Mouse (Mus musculus): ENCODE data around the gene Olfr1249. TPM values are rescaled to one million over a fixed set of nuclear protein-coding genes. Genes with fewer than 3 reads are reported as not detected.
"Not testable (repeated sequence)": the region's sequence is repeated elsewhere in the genome, so short reads cannot be mapped to it uniquely, and the experiment has no call there.

The Olfr1249 gene
- polyA plus RNA-seq (2016; fragmentation: Nextera tagmentation; extraction: Ambion mirVana), result not detected in 2 replicates

GRCm38 (mm10) chr2:89634883-89635282, at the start of gene Olfr1249:
TSS of gene Olfr1249 (minus strand) at chr2:89634983.
- Histone ChIP-seq H3K4me3 (no peak within 1 kb of the TSS), H3K36me3 (no peaks in the 10 kb centered on the region), H3K27me3 (ENCODE audit: low read depth, poor library complexity, severe bottlenecking) (no peaks in the 10 kb centered on the region), H3K9me3 (replicated peaks) (no peaks in the 10 kb centered on the region), H3K27ac (no peak within 1 kb of the TSS), H3K4me1 (no peaks in the 10 kb centered on the region)
- DNase-seq (ENCODE audit: low spot score), result no peak
- WGBS, result 97% methylated on average over 2 of the region's 2 CpGs

- H3K27me3 ChIP-seq (ENCODE audit: low read depth, poor library complexity, severe bottlenecking), result no peaks in the 10 kb centered on the region
- no peaks in the 10 kb centered on the region for H3K9me3 ChIP-seq (replicated peaks)
- no peak within 1 kb of the TSS for H3K4me3 ChIP-seq
- no peak for DNase-seq (ENCODE audit: low spot score)
- no peaks in the 10 kb centered on the region for H3K4me1 ChIP-seq
- H3K27ac ChIP-seq, result no peak within 1 kb of the TSS
- H3K36me3 ChIP-seq, result no peaks in the 10 kb centered on the region
Observed at GRCm38 (mm10) chr2:89671836-89672235, 37.1 kb upstream of the Olfr1249 start, which contains the start of gene Olfr1251. TSS of gene Olfr1251 (minus strand) at chr2:89671936.

DNA sequence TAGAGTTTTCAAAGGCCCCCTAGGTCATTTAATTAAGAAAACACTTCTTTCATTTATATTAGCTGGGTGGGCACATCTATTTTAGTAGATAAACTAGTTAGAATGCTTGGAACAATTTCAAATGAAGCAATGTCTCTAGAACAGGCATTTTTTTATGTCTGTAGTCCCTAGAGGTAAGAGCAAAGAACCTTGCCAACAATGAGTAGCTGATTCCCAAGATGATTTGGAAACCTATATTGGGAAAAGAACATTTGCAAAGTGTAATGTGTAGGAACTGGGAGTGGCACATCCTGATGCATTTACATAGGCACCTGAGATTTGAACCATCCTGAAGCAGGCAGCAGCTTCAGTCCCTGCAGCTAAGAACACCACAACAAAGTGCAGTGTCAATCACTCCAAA, 26.6 kb upstream of the Olfr1249 start, which contains the start of gene Olfr1250:
Olfr1250 (minus strand) TSS at position 101 of the 400 bp plus-strand sequence.
- no peak within 1 kb of the TSS for H3K27ac ChIP-seq
- no peak within 1 kb of the TSS for H3K4me3 ChIP-seq
- H3K4me1 ChIP-seq, result no peaks in the 10 kb centered on the region
- no peaks in the 10 kb centered on the region for H3K9me3 ChIP-seq (replicated peaks)
- no peaks in the 10 kb centered on the region for H3K27me3 ChIP-seq (ENCODE audit: low read depth, poor library complexity, severe bottlenecking)
- no peaks in the 10 kb centered on the region for H3K36me3 ChIP-seq
- DNase-seq (ENCODE audit: low spot score), result no peak

DNA sequence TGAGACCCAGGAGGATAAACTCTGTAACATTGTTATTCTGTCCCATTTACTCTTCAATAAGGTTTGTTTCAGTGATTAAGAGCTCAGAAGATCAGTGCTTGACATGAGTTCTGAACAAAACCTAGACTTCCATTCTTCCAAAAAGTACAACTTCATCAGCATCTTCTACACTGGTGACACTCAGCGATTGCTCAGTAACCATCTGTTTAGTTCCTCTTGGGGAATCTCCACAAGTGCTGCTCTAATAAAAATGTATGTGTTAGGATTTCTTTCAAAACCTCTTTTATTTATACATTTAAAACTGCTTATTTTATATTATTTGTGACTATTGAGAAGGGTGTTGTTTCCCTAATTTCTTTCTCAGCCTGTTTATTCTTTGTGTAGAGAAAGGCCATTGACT, 16.6 kb downstream of the Olfr1249 start, which contains the start of gene Olfr1248:
Olfr1248 (minus strand) TSS at position 101 of the 400 bp plus-strand sequence.
- H3K9me3 ChIP-seq (replicated peaks); H3K27ac ChIP-seq; H3K36me3 ChIP-seq; DNase-seq (ENCODE audit: low spot score); H3K27me3 ChIP-seq (ENCODE audit: low read depth, poor library complexity, severe bottlenecking); H3K4me3 ChIP-seq; H3K4me1 ChIP-seq: not testable (repeated sequence)
- WGBS, result 95% methylated on average over 1 of the region's 1 CpGs

GRCm38 (mm10) chr2:89614030-89614429, 20.8 kb downstream of the Olfr1249 start, which contains the start of gene Olfr1247:
TSS of gene Olfr1247 (minus strand) at chr2:89614130.
- H3K4me1 ChIP-seq, result no peaks in the 10 kb centered on the region
- no peak within 1 kb of the TSS for H3K4me3 ChIP-seq
- H3K27ac ChIP-seq, result no peak within 1 kb of the TSS
- H3K9me3 ChIP-seq (replicated peaks), result no peaks in the 10 kb centered on the region
- H3K27me3 ChIP-seq (ENCODE audit: low read depth, poor library complexity, severe bottlenecking), result no peaks in the 10 kb centered on the region
- 92% methylated on average over 2 of the region's 2 CpGs for WGBS
- no peak for DNase-seq (ENCODE audit: low spot score)
- H3K36me3 ChIP-seq, result no peaks in the 10 kb centered on the region

DNA sequence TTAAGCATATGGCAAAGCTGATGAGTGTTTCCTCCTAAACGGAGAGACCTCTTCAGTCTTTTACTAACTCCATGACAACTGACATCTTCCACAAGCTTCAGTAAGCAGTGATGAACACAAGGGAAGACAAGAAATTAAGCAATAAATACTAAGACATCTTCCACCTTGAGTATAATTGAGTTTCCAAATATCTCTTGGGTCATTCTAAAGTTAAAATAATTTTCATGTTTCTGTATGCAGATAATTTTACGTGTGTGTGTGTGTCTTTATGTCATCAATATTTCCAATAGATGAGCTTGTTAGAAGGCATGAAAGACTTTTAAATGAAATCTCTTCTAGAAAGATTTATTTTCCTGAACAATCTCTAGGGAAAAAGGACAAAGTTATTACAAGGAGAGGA, 41.7 kb downstream of the Olfr1249 start, which contains the start of gene Olfr1246:
Olfr1246 (minus strand) TSS at position 101 of the 400 bp plus-strand sequence.
- H3K4me3 ChIP-seq, result no peak within 1 kb of the TSS
- H3K9me3 ChIP-seq (replicated peaks), result no peaks in the 10 kb centered on the region
- H3K4me1 ChIP-seq, result no peaks in the 10 kb centered on the region
- H3K27me3 ChIP-seq (ENCODE audit: low read depth, poor library complexity, severe bottlenecking), result no peaks in the 10 kb centered on the region
- no peak within 1 kb of the TSS for H3K27ac ChIP-seq
- 83% methylated on average over 2 of the region's 2 CpGs for WGBS
- no peaks in the 10 kb centered on the region for H3K36me3 ChIP-seq
- no peak for DNase-seq (ENCODE audit: low spot score)

Other genes starting within 250 kb of the Olfr1249 start
- not detected in 2 replicates for gene Olfr1238, start 225.3 kb downstream of the Olfr1249 start, polyA plus RNA-seq (2016; fragmentation: Nextera tagmentation; extraction: Ambion mirVana)
- not detected in 2 replicates for gene Olfr1239, start 214.6 kb downstream of the Olfr1249 start, polyA plus RNA-seq (2016; fragmentation: Nextera tagmentation; extraction: Ambion mirVana)
- gene Olfr1240, start 192.0 kb downstream of the Olfr1249 start, polyA plus RNA-seq (2016; fragmentation: Nextera tagmentation; extraction: Ambion mirVana), result not detected in 2 replicates
- not detected in 2 replicates for gene Olfr1241, start 147.9 kb downstream of the Olfr1249 start, polyA plus RNA-seq (2016; fragmentation: Nextera tagmentation; extraction: Ambion mirVana)
- not detected in 2 replicates for gene Olfr1242, start 136.6 kb downstream of the Olfr1249 start, polyA plus RNA-seq (2016; fragmentation: Nextera tagmentation; extraction: Ambion mirVana)
- not detected in 2 replicates for gene Olfr1243, start 103.5 kb downstream of the Olfr1249 start, polyA plus RNA-seq (2016; fragmentation: Nextera tagmentation; extraction: Ambion mirVana)
- gene Olfr1245, start 56.5 kb downstream of the Olfr1249 start, polyA plus RNA-seq (2016; fragmentation: Nextera tagmentation; extraction: Ambion mirVana), result not detected in 2 replicates
- not detected in 2 replicates for gene Olfr1246, start 41.8 kb downstream of the Olfr1249 start, polyA plus RNA-seq (2016; fragmentation: Nextera tagmentation; extraction: Ambion mirVana)
- gene Olfr1247, start 20.9 kb downstream of the Olfr1249 start, polyA plus RNA-seq (2016; fragmentation: Nextera tagmentation; extraction: Ambion mirVana), result not detected in 2 replicates
- not detected in 2 replicates for gene Olfr1248, start 16.7 kb downstream of the Olfr1249 start, polyA plus RNA-seq (2016; fragmentation: Nextera tagmentation; extraction: Ambion mirVana)
- not detected in 2 replicates for gene Olfr1250, start 26.5 kb upstream of the Olfr1249 start, polyA plus RNA-seq (2016; fragmentation: Nextera tagmentation; extraction: Ambion mirVana)
- not detected in 2 replicates for gene Olfr1251, start 37.0 kb upstream of the Olfr1249 start, polyA plus RNA-seq (2016; fragmentation: Nextera tagmentation; extraction: Ambion mirVana)
- gene Olfr1252, start 90.0 kb upstream of the Olfr1249 start, polyA plus RNA-seq (2016; fragmentation: Nextera tagmentation; extraction: Ambion mirVana), result not detected in 2 replicates
- not detected in 2 replicates for gene Olfr1253, start 122.1 kb upstream of the Olfr1249 start, polyA plus RNA-seq (2016; fragmentation: Nextera tagmentation; extraction: Ambion mirVana)
- gene Olfr1254, start 158.6 kb upstream of the Olfr1249 start, polyA plus RNA-seq (2016; fragmentation: Nextera tagmentation; extraction: Ambion mirVana), result not detected in 2 replicates
- not detected in 2 replicates for gene Olfr1255, start 177.1 kb upstream of the Olfr1249 start, polyA plus RNA-seq (2016; fragmentation: Nextera tagmentation; extraction: Ambion mirVana)
- not detected in 2 replicates for gene Olfr1256, start 206.6 kb upstream of the Olfr1249 start, polyA plus RNA-seq (2016; fragmentation: Nextera tagmentation; extraction: Ambion mirVana)
- not detected in 2 replicates for gene Olfr48, start 213.2 kb upstream of the Olfr1249 start, polyA plus RNA-seq (2016; fragmentation: Nextera tagmentation; extraction: Ambion mirVana)
- gene Olfr1257, start 243.5 kb upstream of the Olfr1249 start, polyA plus RNA-seq (2016; fragmentation: Nextera tagmentation; extraction: Ambion mirVana), result not detected in 2 replicates